Mouse (Mus musculus): ENCODE results near the gene Rictor. TPM values are rescaled to one million over a fixed set of nuclear protein-coding genes. Genes with fewer than 3 reads are reported as not detected.

Rictor gene
- polyA plus RNA-seq, 1 experiment, result 23.7 TPM

DNA sequence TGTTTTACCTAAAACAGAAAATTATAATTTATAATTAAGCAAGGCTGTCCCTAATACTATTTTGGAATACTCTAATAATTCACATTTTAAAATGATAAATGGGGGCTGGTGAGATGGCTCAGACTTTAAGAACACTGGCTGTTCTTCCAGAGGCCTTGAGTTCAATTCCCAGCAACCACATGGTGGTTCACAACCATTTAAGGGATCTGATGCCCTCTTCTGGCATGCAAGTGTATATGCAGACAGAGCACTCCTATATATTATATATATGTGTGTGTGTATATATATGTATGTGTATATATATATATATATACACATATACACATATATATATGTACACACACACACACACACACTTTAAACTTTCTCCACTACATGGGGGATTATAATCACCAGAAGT lies 15.2 kb downstream of the Rictor start:
- H3K36me3 ChIP-seq (ENCODE audit: control insufficient read depth, insufficient read depth, low read length), result no peaks in the 10 kb centered on the region
- H3K4me3 ChIP-seq (ENCODE audit: control insufficient read depth, insufficient read depth, low read length), result no peak overlapping the region
- TF ChIP-seq CTCF (IDR thresholded peaks at IDR 0.05; ENCODE audit: borderline replicate concordance, control insufficient read depth, extremely low read depth, insufficient read depth, low read length, poor library complexity) (no peak), POLR2A (IDR thresholded peaks at IDR 0.05; ENCODE audit: control insufficient read depth, extremely low read depth, insufficient read depth, low read length, poor library complexity) (no peak)
- no peak for DNase-seq
- no peaks in the 10 kb centered on the region for H3K27me3 ChIP-seq (ENCODE audit: control insufficient read depth, insufficient read depth, low read length)
- peaks cover 6% of the 10 kb centered on the region; the same call in 1 of the 2 replicates for H3K4me1 ChIP-seq (replicated peaks; ENCODE audit: control insufficient read depth, insufficient read depth, low read length)
- H3K27ac ChIP-seq (ENCODE audit: control insufficient read depth, insufficient read depth, low read length), result no peak overlapping the region

DNA sequence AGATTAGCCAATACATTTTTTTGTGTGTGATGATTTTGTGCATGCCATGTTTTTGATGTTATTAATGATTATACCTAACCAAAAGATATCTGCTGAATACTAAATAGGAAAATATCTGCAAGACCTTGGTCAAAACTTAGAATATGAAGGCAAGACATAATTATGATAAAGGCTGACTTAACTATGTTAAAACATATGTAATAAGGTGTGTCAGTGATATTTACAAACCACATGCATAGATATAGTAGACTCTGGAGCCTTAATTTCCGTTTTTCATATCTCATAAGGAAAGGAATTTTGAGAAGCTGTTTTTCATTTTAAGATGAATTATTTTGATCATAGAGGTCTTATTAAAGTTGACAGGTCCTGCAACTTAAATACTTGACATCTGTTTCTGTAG lies 16.3 kb downstream of the Rictor start:
- DNase-seq, result no peak
- no peak overlapping the region for H3K4me3 ChIP-seq (ENCODE audit: control insufficient read depth, insufficient read depth, low read length)
- no peaks in the 10 kb centered on the region for H3K27me3 ChIP-seq (ENCODE audit: control insufficient read depth, insufficient read depth, low read length)
- H3K4me1 ChIP-seq (replicated peaks; ENCODE audit: control insufficient read depth, insufficient read depth, low read length), result peaks cover 6% of the 10 kb centered on the region; the same call in 1 of the 2 replicates
- WGBS, result 94% methylated on average over 1 of the region's 1 CpGs
- TF ChIP-seq POLR2A (IDR thresholded peaks at IDR 0.05; ENCODE audit: control insufficient read depth, extremely low read depth, insufficient read depth, low read length, poor library complexity) (no peak), CTCF (IDR thresholded peaks at IDR 0.05; ENCODE audit: borderline replicate concordance, control insufficient read depth, extremely low read depth, insufficient read depth, low read length, poor library complexity) (no peak)
- no peaks in the 10 kb centered on the region for H3K36me3 ChIP-seq (ENCODE audit: control insufficient read depth, insufficient read depth, low read length)
- no peak overlapping the region for H3K27ac ChIP-seq (ENCODE audit: control insufficient read depth, insufficient read depth, low read length)

DNA sequence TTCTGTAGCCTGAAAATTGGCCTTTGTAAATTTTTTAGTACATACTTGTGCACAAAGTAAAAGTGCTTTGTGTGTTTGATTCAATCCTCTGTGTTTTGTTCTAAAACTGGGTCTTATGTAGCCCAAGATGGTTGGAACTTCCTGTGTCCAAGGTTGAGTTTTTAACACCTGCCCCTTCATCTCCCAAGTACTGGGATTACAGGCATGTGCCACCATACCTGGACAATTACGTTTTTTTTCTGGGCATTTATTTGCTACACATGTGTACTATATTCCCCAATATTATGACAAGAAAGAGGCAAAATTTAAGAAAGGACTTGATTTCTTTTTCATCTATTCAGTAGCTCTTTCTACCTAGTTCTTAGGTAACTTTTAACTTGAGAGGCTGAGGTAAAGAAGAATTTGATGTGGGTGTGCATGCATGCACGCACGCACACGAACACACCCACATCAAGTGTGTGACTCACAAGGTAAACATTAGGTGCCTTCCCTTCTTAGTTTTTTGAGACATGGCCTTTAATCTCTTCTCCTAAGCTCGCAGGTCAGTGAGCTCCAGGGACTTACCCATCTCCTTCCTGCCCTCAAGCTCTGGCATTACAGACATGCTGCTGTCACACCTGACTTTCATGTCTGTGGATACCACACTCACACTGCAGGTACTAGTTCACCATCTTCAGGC lies 18.1 kb downstream of the Rictor start:
- no peak for TF ChIP-seq CTCF (IDR thresholded peaks at IDR 0.05; ENCODE audit: borderline replicate concordance, control insufficient read depth, extremely low read depth, insufficient read depth, low read length, poor library complexity)
- TF ChIP-seq POLR2A (IDR thresholded peaks at IDR 0.05; ENCODE audit: control insufficient read depth, extremely low read depth, insufficient read depth, low read length, poor library complexity), result no peak
- 67% methylated on average over 5 of the region's 5 CpGs for WGBS
- Histone ChIP-seq H3K4me1 (replicated peaks; ENCODE audit: control insufficient read depth, insufficient read depth, low read length) (peaks cover 6% of the 10 kb centered on the region; the same call in 1 of the 2 replicates), H3K4me3 (ENCODE audit: control insufficient read depth, insufficient read depth, low read length) (no peak overlapping the region), H3K36me3 (ENCODE audit: control insufficient read depth, insufficient read depth, low read length) (no peaks in the 10 kb centered on the region), H3K27me3 (ENCODE audit: control insufficient read depth, insufficient read depth, low read length) (no peaks in the 10 kb centered on the region), H3K27ac (ENCODE audit: control insufficient read depth, insufficient read depth, low read length) (no peak overlapping the region)
- no peak for DNase-seq

DNA sequence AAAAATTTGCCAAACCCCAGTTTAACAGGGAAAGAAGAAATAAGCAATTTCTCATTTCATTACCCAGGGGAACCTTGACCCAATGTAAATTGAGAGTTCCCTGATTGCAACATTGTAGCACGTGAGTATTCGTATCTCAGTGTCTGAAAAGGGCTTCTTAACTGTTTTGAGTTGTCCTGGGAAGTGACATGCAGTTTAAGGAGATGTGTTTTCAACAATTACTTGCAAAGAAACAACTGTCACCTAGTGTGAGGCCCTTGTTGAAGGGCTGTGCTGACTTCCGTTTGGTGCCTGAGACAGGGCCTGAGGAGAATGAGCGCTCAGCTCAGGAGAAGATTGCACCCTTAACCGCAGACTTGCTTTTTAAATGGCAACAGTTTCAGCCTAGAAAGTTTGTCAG lies 24.9 kb downstream of the Rictor start:
- WGBS, result 89% methylated on average over 5 of the region's 5 CpGs
- H3K27me3 ChIP-seq (ENCODE audit: control insufficient read depth, insufficient read depth, low read length), result no peaks in the 10 kb centered on the region
- H3K36me3 ChIP-seq (ENCODE audit: control insufficient read depth, insufficient read depth, low read length), result no peaks in the 10 kb centered on the region
- TF ChIP-seq POLR2A (IDR thresholded peaks at IDR 0.05; ENCODE audit: control insufficient read depth, extremely low read depth, insufficient read depth, low read length, poor library complexity) (no peak), CTCF (IDR thresholded peaks at IDR 0.05; ENCODE audit: borderline replicate concordance, control insufficient read depth, extremely low read depth, insufficient read depth, low read length, poor library complexity) (no peak)
- DNase-seq, result no peak
- H3K27ac ChIP-seq (ENCODE audit: control insufficient read depth, insufficient read depth, low read length), result no peak overlapping the region
- no peaks in the 10 kb centered on the region for H3K4me1 ChIP-seq (replicated peaks; ENCODE audit: control insufficient read depth, insufficient read depth, low read length)
- H3K4me3 ChIP-seq (ENCODE audit: control insufficient read depth, insufficient read depth, low read length), result no peak overlapping the region

DNA sequence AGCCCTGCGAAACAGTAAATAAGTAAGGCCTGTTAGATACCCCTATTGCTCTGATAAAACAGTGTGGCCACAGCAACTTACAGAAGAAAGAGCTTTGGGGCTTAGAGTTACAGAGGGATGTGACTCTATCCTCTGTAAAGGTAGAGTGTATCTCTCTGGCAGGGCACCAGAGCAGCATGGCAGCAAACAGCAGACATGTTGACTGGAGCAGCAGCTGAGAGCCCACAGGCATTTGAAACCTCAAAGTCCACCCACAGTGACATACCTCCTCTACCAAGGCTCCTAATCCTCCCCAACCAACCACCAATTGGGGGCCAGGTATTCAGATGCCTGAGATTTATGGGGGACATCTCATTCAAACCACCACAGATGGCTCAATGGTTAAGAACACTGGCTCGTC lies 31.0 kb downstream of the Rictor start:
- Histone ChIP-seq H3K4me3 (ENCODE audit: control insufficient read depth, insufficient read depth, low read length) (no peak overlapping the region), H3K4me1 (replicated peaks; ENCODE audit: control insufficient read depth, insufficient read depth, low read length) (no peaks in the 10 kb centered on the region), H3K27ac (ENCODE audit: control insufficient read depth, insufficient read depth, low read length) (no peak overlapping the region), H3K36me3 (ENCODE audit: control insufficient read depth, insufficient read depth, low read length) (peaks cover 8% of the 10 kb centered on the region; the same call in 1 of the 2 replicates), H3K27me3 (ENCODE audit: control insufficient read depth, insufficient read depth, low read length) (no peaks in the 10 kb centered on the region)
- WGBS, result 98% methylated on average over 2 of the region's 2 CpGs
- DNase-seq, result no peak
- TF ChIP-seq CTCF (IDR thresholded peaks at IDR 0.05; ENCODE audit: borderline replicate concordance, control insufficient read depth, extremely low read depth, insufficient read depth, low read length, poor library complexity) (no peak), POLR2A (IDR thresholded peaks at IDR 0.05; ENCODE audit: control insufficient read depth, extremely low read depth, insufficient read depth, low read length, poor library complexity) (no peak)

DNA sequence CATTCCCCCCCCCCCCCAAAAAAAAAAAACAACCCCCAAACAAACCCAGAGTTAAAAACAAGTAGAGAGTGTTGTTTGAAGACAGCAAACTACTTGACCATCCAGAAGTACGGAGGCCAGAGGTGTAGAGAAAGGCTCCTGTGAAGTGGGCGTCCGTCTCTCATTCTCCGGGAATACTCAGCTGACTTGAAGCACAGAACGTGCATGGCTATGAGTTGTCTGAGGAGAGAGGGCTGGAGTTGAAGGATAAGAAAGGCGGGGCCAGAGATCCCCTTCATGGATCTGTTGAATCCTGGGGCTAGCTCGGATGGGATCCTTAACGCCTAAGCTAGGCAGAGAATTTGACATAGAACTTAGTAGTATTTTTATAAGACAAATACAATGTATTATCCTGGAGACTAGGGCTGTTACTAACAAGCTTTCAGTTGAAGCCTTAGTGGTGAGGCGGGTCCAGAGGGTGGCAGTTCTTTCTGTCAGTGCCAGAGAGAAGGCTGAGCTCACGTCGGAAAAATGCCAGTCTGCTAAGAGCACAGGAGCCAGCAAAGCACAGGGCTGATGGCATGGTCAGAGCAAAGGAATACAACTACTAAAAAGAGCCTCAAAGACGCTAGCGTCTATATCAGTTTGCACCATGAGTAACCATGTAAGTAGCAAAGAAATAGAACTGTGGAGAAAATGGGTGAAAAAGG lies 34.3 kb downstream of the Rictor start:
- Histone ChIP-seq H3K27me3 (ENCODE audit: control insufficient read depth, insufficient read depth, low read length) (no peaks in the 10 kb centered on the region), H3K27ac (ENCODE audit: control insufficient read depth, insufficient read depth, low read length) (no peak overlapping the region), H3K4me3 (ENCODE audit: control insufficient read depth, insufficient read depth, low read length) (no peak overlapping the region), H3K36me3 (ENCODE audit: control insufficient read depth, insufficient read depth, low read length) (peaks cover 19% of the 10 kb centered on the region), H3K4me1 (replicated peaks; ENCODE audit: control insufficient read depth, insufficient read depth, low read length) (no peaks in the 10 kb centered on the region)
- no peak for DNase-seq
- 96% methylated on average over 13 of the region's 13 CpGs for WGBS
- TF ChIP-seq POLR2A (IDR thresholded peaks at IDR 0.05; ENCODE audit: control insufficient read depth, extremely low read depth, insufficient read depth, low read length, poor library complexity) (no peak), CTCF (IDR thresholded peaks at IDR 0.05; ENCODE audit: borderline replicate concordance, control insufficient read depth, extremely low read depth, insufficient read depth, low read length, poor library complexity) (no peak)

All from thymus, adult 2 months (tissue).